Mouse (Mus musculus): ENCODE results near the gene Urgcp. TPM values are rescaled to one million over a fixed set of nuclear protein-coding genes. Genes with fewer than 3 reads are reported as not detected.

The Urgcp gene
- polyA plus RNA-seq, 1 experiment from 2014 or later: 27.8 TPM

GRCm38 (mm10) chr11:5799621-5800490 is 37.7 kb upstream of the Urgcp start:
- no peaks in the 10 kb centered on the region for H3K27me3 ChIP-seq (ENCODE audit: insufficient read depth, low read length)
- no peak overlapping the region for H3K27ac ChIP-seq (ENCODE audit: low read length)
- no peak overlapping the region for H3K4me2 ChIP-seq (replicated peaks; ENCODE audit: low read depth, low read length)
- 76% methylated on average over 17 of the region's 17 CpGs for WGBS
- H3K9me3 ChIP-seq (ENCODE audit: low read length): no peaks in the 10 kb centered on the region
- H3K9ac ChIP-seq (replicated peaks; ENCODE audit: low read length): no peak overlapping the region
- ATAC-seq (ENCODE audit: low FRiP score, low TSS enrichment): no peak
- peaks cover 19% of the 10 kb centered on the region for H3K4me1 ChIP-seq (ENCODE audit: insufficient read depth, low read length)
- H3K4me3 ChIP-seq (ENCODE audit: low read length): no peak overlapping the region
- H3K36me3 ChIP-seq (ENCODE audit: insufficient read depth, low read length): peaks cover 54% of the 10 kb centered on the region

GRCm38 (mm10) chr11:5797928-5798327 is 35.8 kb upstream of the Urgcp start:
- Histone ChIP-seq H3K27me3 (ENCODE audit: insufficient read depth, low read length) (no peaks in the 10 kb centered on the region), H3K9me3 (ENCODE audit: low read length) (no peaks in the 10 kb centered on the region), H3K4me3 (ENCODE audit: low read length) (no peak overlapping the region), H3K9ac (replicated peaks; ENCODE audit: low read length) (no peak overlapping the region), H3K27ac (ENCODE audit: low read length) (peak overlapping the region; percentile 43; the same call in 1 of the 2 replicates), H3K4me1 (ENCODE audit: insufficient read depth, low read length) (peaks cover 12% of the 10 kb centered on the region; the same call in 1 of the 2 replicates), H3K36me3 (ENCODE audit: insufficient read depth, low read length) (peaks cover 69% of the 10 kb centered on the region), H3K4me2 (replicated peaks; ENCODE audit: low read depth, low read length) (no peak overlapping the region)
- peak; percentile 57 for ATAC-seq (ENCODE audit: low FRiP score, low TSS enrichment)
- 62% methylated on average over 5 of the region's 5 CpGs for WGBS

GRCm38 (mm10) chr11:5797371-5797770 is 35.2 kb upstream of the Urgcp start:
- ATAC-seq (ENCODE audit: low FRiP score, low TSS enrichment): no peak
- H3K4me2 ChIP-seq (replicated peaks; ENCODE audit: low read depth, low read length): no peak overlapping the region
- H3K36me3 ChIP-seq (ENCODE audit: insufficient read depth, low read length): peaks cover 69% of the 10 kb centered on the region
- 72% methylated on average over 11 of the region's 11 CpGs for WGBS
- H3K27me3 ChIP-seq (ENCODE audit: insufficient read depth, low read length): no peaks in the 10 kb centered on the region
- no peaks in the 10 kb centered on the region for H3K9me3 ChIP-seq (ENCODE audit: low read length)
- H3K27ac ChIP-seq (ENCODE audit: low read length): 0 out of 2 replicates have a peak overlapping the region, but pooled peaks have one; percentile 18
- H3K9ac ChIP-seq (replicated peaks; ENCODE audit: low read length): no peak overlapping the region
- H3K4me1 ChIP-seq (ENCODE audit: insufficient read depth, low read length): peaks cover 8% of the 10 kb centered on the region; the same call in 1 of the 2 replicates
- no peak overlapping the region for H3K4me3 ChIP-seq (ENCODE audit: low read length)

- Histone ChIP-seq H3K4me2 (replicated peaks; ENCODE audit: low read depth, low read length) (no peak overlapping the region), H3K27me3 (ENCODE audit: insufficient read depth, low read length) (no peaks in the 10 kb centered on the region), H3K4me3 (ENCODE audit: low read length) (no peak overlapping the region), H3K4me1 (ENCODE audit: insufficient read depth, low read length) (peaks cover 4% of the 10 kb centered on the region; the same call in 1 of the 2 replicates), H3K36me3 (ENCODE audit: insufficient read depth, low read length) (peaks cover 70% of the 10 kb centered on the region), H3K9ac (replicated peaks; ENCODE audit: low read length) (no peak overlapping the region), H3K9me3 (ENCODE audit: low read length) (no peaks in the 10 kb centered on the region), H3K27ac (ENCODE audit: low read length) (no peak overlapping the region)
- no peak for ATAC-seq (ENCODE audit: low FRiP score, low TSS enrichment)
- 74% methylated on average over 15 of the region's 15 CpGs for WGBS
These were observed 34.8 kb upstream of the Urgcp start for GRCm38 (mm10) chr11:5796939-5797338.

- H3K9me3 ChIP-seq (ENCODE audit: low read length): no peaks in the 10 kb centered on the region
- 91% methylated on average over 7 of the region's 7 CpGs for WGBS
- no peak for ATAC-seq (ENCODE audit: low FRiP score, low TSS enrichment)
- no peak overlapping the region for H3K4me2 ChIP-seq (replicated peaks; ENCODE audit: low read depth, low read length)
- no peaks in the 10 kb centered on the region for H3K27me3 ChIP-seq (ENCODE audit: insufficient read depth, low read length)
- no peak overlapping the region for H3K4me3 ChIP-seq (ENCODE audit: low read length)
- peaks cover 68% of the 10 kb centered on the region for H3K36me3 ChIP-seq (ENCODE audit: insufficient read depth, low read length)
- no peak overlapping the region for H3K27ac ChIP-seq (ENCODE audit: low read length)
- no peak overlapping the region for H3K9ac ChIP-seq (replicated peaks; ENCODE audit: low read length)
- peaks cover 3% of the 10 kb centered on the region; the same call in 1 of the 2 replicates for H3K4me1 ChIP-seq (ENCODE audit: insufficient read depth, low read length)
These were observed 33.5 kb upstream of the Urgcp start for GRCm38 (mm10) chr11:5795706-5796105.

- H3K36me3 ChIP-seq (ENCODE audit: insufficient read depth, low read length): peaks cover 64% of the 10 kb centered on the region
- H3K4me3 ChIP-seq (ENCODE audit: low read length): no peak overlapping the region
- H3K4me2 ChIP-seq (replicated peaks; ENCODE audit: low read depth, low read length): no peak overlapping the region
- no peaks in the 10 kb centered on the region for H3K27me3 ChIP-seq (ENCODE audit: insufficient read depth, low read length)
- 91% methylated on average over 9 of the region's 9 CpGs for WGBS
- no peak overlapping the region for H3K27ac ChIP-seq (ENCODE audit: low read length)
- peaks cover 3% of the 10 kb centered on the region; the same call in 1 of the 2 replicates for H3K4me1 ChIP-seq (ENCODE audit: insufficient read depth, low read length)
- ATAC-seq (ENCODE audit: low FRiP score, low TSS enrichment): no peak
- H3K9ac ChIP-seq (replicated peaks; ENCODE audit: low read length): no peak overlapping the region
- H3K9me3 ChIP-seq (ENCODE audit: low read length): no peaks in the 10 kb centered on the region
These were observed 33.1 kb upstream of the Urgcp start for GRCm38 (mm10) chr11:5795290-5795689.

GRCm38 (mm10) chr11:5790431-5790830 is 28.3 kb upstream of the Urgcp start:
- Histone ChIP-seq H3K27ac (ENCODE audit: low read length) (no peak overlapping the region), H3K4me2 (replicated peaks; ENCODE audit: low read depth, low read length) (no peak overlapping the region), H3K4me3 (ENCODE audit: low read length) (no peak overlapping the region), H3K9me3 (ENCODE audit: low read length) (no peaks in the 10 kb centered on the region), H3K9ac (replicated peaks; ENCODE audit: low read length) (no peak overlapping the region), H3K36me3 (ENCODE audit: insufficient read depth, low read length) (peaks cover 26% of the 10 kb centered on the region), H3K27me3 (ENCODE audit: insufficient read depth, low read length) (no peaks in the 10 kb centered on the region), H3K4me1 (ENCODE audit: insufficient read depth, low read length) (peaks cover 20% of the 10 kb centered on the region)
- 87% methylated on average over 1 of the region's 1 CpGs for WGBS
- no peak for ATAC-seq (ENCODE audit: low FRiP score, low TSS enrichment)

GRCm38 (mm10) chr11:5789754-5790333 is 27.7 kb upstream of the Urgcp start:
- 80% methylated on average over 3 of the region's 3 CpGs for WGBS
- H3K4me1 ChIP-seq (ENCODE audit: insufficient read depth, low read length): peaks cover 20% of the 10 kb centered on the region
- peak overlapping the region; percentile 79 for H3K4me3 ChIP-seq (ENCODE audit: low read length)
- H3K27ac ChIP-seq (ENCODE audit: low read length): no peak overlapping the region
- H3K27me3 ChIP-seq (ENCODE audit: insufficient read depth, low read length): no peaks in the 10 kb centered on the region
- H3K4me2 ChIP-seq (replicated peaks; ENCODE audit: low read depth, low read length): peak overlapping the region; percentile 74
- peaks cover 20% of the 10 kb centered on the region for H3K36me3 ChIP-seq (ENCODE audit: insufficient read depth, low read length)
- no peaks in the 10 kb centered on the region for H3K9me3 ChIP-seq (ENCODE audit: low read length)
- no peak for ATAC-seq (ENCODE audit: low FRiP score, low TSS enrichment)
- 0 out of 2 replicates have a peak overlapping the region, but pooled peaks have one; percentile 6 for H3K9ac ChIP-seq (replicated peaks; ENCODE audit: low read length)

- H3K4me2 ChIP-seq (replicated peaks; ENCODE audit: low read depth, low read length): peak overlapping the region; percentile 74
- H3K9me3 ChIP-seq (ENCODE audit: low read length): no peaks in the 10 kb centered on the region
- WGBS: 63% methylated on average over 6 of the region's 6 CpGs
- peaks cover 20% of the 10 kb centered on the region for H3K4me1 ChIP-seq (ENCODE audit: insufficient read depth, low read length)
- peaks cover 15% of the 10 kb centered on the region for H3K36me3 ChIP-seq (ENCODE audit: insufficient read depth, low read length)
- no peaks in the 10 kb centered on the region for H3K27me3 ChIP-seq (ENCODE audit: insufficient read depth, low read length)
- H3K4me3 ChIP-seq (ENCODE audit: low read length): peak overlapping the region; percentile 79
- peak overlapping the region; percentile 87 for H3K27ac ChIP-seq (ENCODE audit: low read length)
- no peak for ATAC-seq (ENCODE audit: low FRiP score, low TSS enrichment)
- H3K9ac ChIP-seq (replicated peaks; ENCODE audit: low read length): peak overlapping the region; percentile 85
These were observed 27.0 kb upstream of the Urgcp start for GRCm38 (mm10) chr11:5789071-5789753.

All from kidney, embryonic 16.5 days (tissue).